Mouse (Mus musculus): ENCODE results near the gene Ptgdr. TPM values are rescaled to one million over a fixed set of nuclear protein-coding genes. Genes with fewer than 3 reads are reported as not detected.

Gene Ptgdr
- not detected for total RNA-seq (2023)

DNA sequence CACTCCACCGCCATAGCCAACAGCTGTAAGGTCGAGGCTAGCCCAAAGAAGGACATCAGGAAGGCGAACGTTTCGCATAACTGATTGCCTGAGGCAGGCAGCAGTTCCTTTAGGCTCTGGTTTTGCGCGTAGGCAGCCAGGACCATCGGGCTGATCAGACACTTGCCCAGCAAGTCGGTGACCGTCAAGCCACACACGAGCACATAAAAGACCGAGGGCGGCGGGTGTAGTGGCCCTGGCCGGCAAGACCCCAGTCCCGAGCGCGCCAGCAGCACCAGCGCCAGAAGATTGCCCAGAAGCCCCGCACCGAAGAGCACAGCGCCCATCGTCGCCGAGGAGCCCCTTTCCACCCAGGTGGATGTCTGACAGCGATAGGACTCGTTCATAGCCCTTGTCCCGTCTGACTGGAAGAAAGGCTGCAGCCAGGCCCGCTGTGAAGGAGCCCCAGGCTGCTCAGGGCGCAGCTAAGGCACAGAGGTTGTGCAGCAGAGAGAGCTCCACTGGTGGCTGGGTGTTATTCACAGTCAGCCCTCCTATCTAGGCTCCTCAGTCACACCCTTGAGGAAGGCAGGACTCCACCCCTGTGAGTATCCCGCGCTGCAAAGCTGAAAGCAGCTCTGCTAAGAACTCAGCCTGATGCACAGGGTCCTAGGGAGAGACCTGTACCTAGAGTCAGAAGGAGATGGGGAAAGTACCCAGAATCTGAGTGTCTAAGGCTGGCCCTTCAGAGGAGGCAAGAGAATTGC lies at the start of gene Ptgdr:
Gene Ptgdr, minus strand, starts transcription at position 508 of the 746 bp plus-strand sequence.

Other genes with a start within 250 kb of the Ptgdr start
- gene Gm5624, start 231.4 kb downstream of the Ptgdr start, total RNA-seq (2023): not detected
- not detected for gene Gm8257, start 152.9 kb downstream of the Ptgdr start, total RNA-seq (2023)
- not detected for gene Gm8267, start 109.0 kb downstream of the Ptgdr start, total RNA-seq (2023)
- 1.8 TPM for gene Ptger2, start 128.8 kb upstream of the Ptgdr start, total RNA-seq (2023)

Measured in CD4-positive naive resting alpha-beta T cell, adult 76 days (primary cell).